Mouse (Mus musculus) thymus, adult 2 months (tissue): ENCODE measurements around the gene Shisa6. TPM values are rescaled to one million over a fixed set of nuclear protein-coding genes. Genes with fewer than 3 reads are reported as not detected.

Experiments used
- DNase-seq: peaks from one replicate; pipeline ENCODE4 v3.0.0; 2021
- H3K27ac ChIP-seq: fragments of 200-500 bp; 2 replicates; pipeline ENCODE4 v1.5.1; 2012; ENCODE audit warnings: low read length, control low read depth; ENCODE audit not compliant: control insufficient read depth, insufficient read depth
- H3K27me3 ChIP-seq: fragments of 200-500 bp; 2 replicates; pipeline ENCODE4 v1.6.1; 2012; ENCODE audit warnings: mild to moderate bottlenecking, low read length, moderate library complexity, mixed read lengths; ENCODE audit not compliant: control insufficient read depth, insufficient read depth
- H3K36me3 ChIP-seq: fragments of 200-500 bp; 2 replicates; pipeline ENCODE4 v1.6.1; 2012; ENCODE audit warnings: mild to moderate bottlenecking, low read length, moderate library complexity; ENCODE audit not compliant: control insufficient read depth, insufficient read depth
- H3K4me1 ChIP-seq: fragments of 200-500 bp; replicated peaks from 2 replicates; pipeline ENCODE4 v1.6.1; 2012; ENCODE audit warnings: low read length; ENCODE audit not compliant: control insufficient read depth, insufficient read depth
- H3K4me3 ChIP-seq: fragments of 200-500 bp; 2 replicates; pipeline ENCODE4 v1.5.1; 2012; ENCODE audit warnings: mild to moderate bottlenecking, low read length, control low read depth, moderate library complexity; ENCODE audit not compliant: control insufficient read depth, insufficient read depth
- CTCF ChIP-seq: fragments of 200-500 bp; IDR thresholded peaks from 2 replicates; pipeline ENCODE4 v1.5.1; 2012; ENCODE audit warnings: mild to moderate bottlenecking, control low read depth, low read length, moderate library complexity, borderline replicate concordance; ENCODE audit not compliant: control insufficient read depth, poor library complexity, insufficient read depth; ENCODE audit errors: extremely low read depth
- POLR2A ChIP-seq: fragments of 200-500 bp; IDR thresholded peaks from 2 replicates; pipeline ENCODE4 v1.6.1; 2012; ENCODE audit warnings: mild to moderate bottlenecking, low read length, control low read depth, moderate library complexity; ENCODE audit not compliant: control insufficient read depth, poor library complexity, insufficient read depth; ENCODE audit errors: extremely low read depth
- WGBS: fragments of 180-500 bp; shearing (Covaris S2); methylation state at CpG from one replicate; pipeline ENCODE4 v1.1.7; 2018; 5-methylcytosine and 5-hydroxymethylcytosine counted together
- polyA plus RNA-seq: library from polyadenylated mRNA; depleted of rRNA; stranded (reverse); fragments of >200 nt; gene quantifications from 2 replicates; pipeline ENCODE4 v1.2.3, GENCODE M21; 2012

Shisa6 gene
- polyA plus RNA-seq, 1 experiment = 1.8 TPM

DNA sequence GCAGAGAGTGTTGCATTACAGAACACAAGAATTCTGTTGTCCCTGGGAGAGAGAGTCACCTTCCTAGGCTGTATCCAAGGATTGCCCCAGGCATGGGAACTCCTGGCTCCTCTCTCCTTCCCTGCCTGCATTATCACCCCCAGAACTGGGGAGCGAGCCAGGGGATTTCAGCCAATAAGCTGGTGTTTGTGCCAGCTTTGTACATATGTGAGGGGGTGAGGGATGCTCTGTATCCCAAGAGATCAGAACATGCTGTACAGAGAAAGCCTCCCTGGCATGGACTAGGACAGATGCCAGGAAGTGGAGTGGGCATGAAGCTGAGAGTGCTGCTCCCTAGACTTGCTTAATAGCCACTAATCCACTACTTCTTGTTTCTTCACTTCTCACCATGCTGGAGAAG is 303.6 kb downstream of the Shisa6 start:
- no peak for DNase-seq
- 100% methylated on average over 1 of the region's 1 CpGs for WGBS
- H3K4me3 ChIP-seq = no peak overlapping the region

DNA sequence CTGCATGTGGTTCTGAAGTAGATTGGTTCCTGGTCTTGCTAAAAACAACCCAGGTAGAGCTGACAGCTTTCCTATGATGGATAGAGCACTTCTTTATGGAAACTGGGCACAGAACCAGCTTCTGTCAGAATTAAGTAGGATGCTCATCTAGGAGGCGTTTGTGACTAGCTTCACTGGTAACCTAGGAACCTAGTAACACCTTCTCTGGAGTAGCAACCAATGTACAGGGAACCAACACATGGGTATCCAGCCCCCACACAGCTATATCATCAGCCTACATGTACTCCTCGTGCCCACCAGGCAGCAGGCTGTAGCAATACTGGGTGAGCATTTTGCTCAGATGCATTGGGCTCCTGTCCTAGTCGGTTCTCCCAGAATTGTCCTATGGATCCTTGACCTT is 307.3 kb downstream of the Shisa6 start:
- H3K4me1 ChIP-seq = no peaks in the 10 kb centered on the region
- H3K4me3 ChIP-seq = no peak overlapping the region
- TF ChIP-seq POLR2A (no peak), CTCF (no peak)
- no peaks in the 10 kb centered on the region for H3K27me3 ChIP-seq
- no peaks in the 10 kb centered on the region for H3K36me3 ChIP-seq
- DNase-seq = no peak
- no peak overlapping the region for H3K27ac ChIP-seq
- 79% methylated on average over 3 of the region's 3 CpGs for WGBS

More for the DNA sequence above, 303.6 kb downstream of the Shisa6 start:
- Histone ChIP-seq H3K27me3 (no peaks in the 10 kb centered on the region), H3K27ac (no peak overlapping the region), H3K4me1 (no peaks in the 10 kb centered on the region), H3K36me3 (no peaks in the 10 kb centered on the region)
- TF ChIP-seq POLR2A = no peak

DNA sequence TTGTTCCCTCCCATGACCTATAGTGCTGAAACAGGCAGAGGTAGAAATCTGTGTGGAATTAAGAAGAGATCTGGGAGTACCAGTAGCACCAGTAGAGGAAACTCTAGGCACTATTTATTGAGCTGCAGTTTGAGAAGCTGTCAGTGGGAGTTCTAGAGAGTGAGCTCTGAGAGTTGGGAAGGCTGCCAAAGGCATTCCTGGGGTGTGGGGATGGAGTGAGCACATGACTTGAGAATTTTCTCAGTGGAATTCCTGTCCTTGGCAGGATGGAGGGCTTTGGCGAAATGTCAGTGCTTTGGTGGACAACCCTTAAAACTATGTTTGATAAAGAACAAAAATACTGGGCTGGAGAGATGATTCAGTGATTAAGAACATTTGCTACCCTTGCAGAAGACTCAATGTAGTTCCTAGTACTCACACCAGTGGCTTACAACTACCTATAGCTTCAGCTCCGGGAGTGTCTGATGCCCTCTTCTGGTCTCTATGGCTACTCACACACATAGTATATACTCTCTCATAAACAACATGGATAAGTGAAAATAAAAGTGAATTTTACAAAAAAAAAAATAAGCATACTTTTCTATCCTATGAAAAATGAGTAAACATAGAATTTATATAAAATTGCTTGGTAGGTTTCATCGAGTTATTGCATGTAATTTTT is 337.0 kb downstream of the Shisa6 start:
- no peak overlapping the region for H3K27ac ChIP-seq
- 84% methylated on average over 3 of the region's 3 CpGs for WGBS
- no peaks in the 10 kb centered on the region for H3K27me3 ChIP-seq
- H3K4me1 ChIP-seq = no peaks in the 10 kb centered on the region
- no peaks in the 10 kb centered on the region for H3K36me3 ChIP-seq
- H3K4me3 ChIP-seq = no peak overlapping the region
- TF ChIP-seq CTCF (no peak), POLR2A (no peak)
- no peak for DNase-seq

- TF ChIP-seq CTCF (no peak), POLR2A (no peak)
- DNase-seq = no peak
- WGBS = 93% methylated on average over 2 of the region's 2 CpGs
- H3K4me1 ChIP-seq = no peaks in the 10 kb centered on the region
- H3K27ac ChIP-seq = no peak overlapping the region
- H3K27me3 ChIP-seq = no peaks in the 10 kb centered on the region
- no peak overlapping the region for H3K4me3 ChIP-seq
- no peaks in the 10 kb centered on the region for H3K36me3 ChIP-seq
Measured at GRCm38 (mm10) chr11:66188146-66188545, 337.6 kb downstream of the Shisa6 start.

- Histone ChIP-seq H3K4me3 (no peak overlapping the region), H3K27me3 (no peaks in the 10 kb centered on the region), H3K36me3 (no peaks in the 10 kb centered on the region), H3K4me1 (no peaks in the 10 kb centered on the region), H3K27ac (no peak overlapping the region)
- WGBS = 79% methylated on average over 2 of the region's 2 CpGs
- no peak for DNase-seq
- TF ChIP-seq CTCF (no peak), POLR2A (no peak)
Measured at GRCm38 (mm10) chr11:66177781-66178180, 348.0 kb downstream of the Shisa6 start.

DNA sequence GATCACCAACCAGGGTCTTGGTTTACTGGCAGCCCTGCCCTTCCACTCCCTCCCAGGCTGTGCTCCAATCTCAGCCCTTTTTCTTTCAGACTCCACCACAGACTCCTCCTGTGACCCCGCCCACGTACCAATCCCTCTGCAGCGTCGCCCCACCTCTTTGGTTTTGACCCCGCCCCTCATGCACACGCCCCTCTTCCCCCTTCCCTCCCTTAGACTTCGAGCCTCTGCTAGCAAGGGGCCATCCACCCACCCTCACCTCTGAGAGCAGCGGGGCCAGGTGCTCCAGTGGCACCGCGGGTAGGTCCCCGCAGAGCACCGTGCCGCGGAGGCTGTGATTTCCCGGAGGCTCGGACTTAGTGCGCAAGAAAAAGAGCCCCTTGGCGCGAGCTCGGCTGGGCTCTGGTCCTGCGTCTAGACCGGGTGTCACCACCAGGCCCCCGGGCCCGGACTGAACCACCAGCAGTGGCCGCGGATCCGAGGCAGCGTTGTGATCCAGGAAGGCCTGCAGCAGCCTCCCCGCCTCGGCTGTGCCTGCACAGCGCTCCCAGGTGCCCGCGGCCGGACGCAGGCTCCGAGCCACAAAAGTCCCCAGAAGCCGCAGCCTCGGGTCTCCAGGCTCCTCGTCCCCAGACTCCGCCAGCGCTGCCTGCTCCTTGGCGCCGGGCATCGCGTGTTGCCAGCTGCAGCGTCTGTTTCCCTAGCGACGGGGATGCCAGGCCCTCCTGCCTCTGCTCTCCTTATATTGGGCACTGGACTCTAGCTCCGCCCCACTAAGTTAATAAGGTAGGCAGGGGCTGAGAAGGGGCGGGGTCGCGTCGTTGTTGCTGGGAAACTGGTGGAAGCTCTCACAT is 357.7 kb downstream of the Shisa6 start, which contains the start of gene Dnah9:
Gene Dnah9, minus strand, starts transcription at position 751 of the 851 bp plus-strand sequence.
- 4% methylated on average over 53 of the region's 53 CpGs for WGBS

More for the DNA sequence above, 357.7 kb downstream of the Shisa6 start, which contains the start of gene Dnah9:
- Histone ChIP-seq H3K27me3 (no peaks in the 10 kb centered on the region), H3K4me1 (no peaks in the 10 kb centered on the region; the same call in 1 of the 2 replicates), H3K27ac (no peak within 1 kb of the TSS), H3K36me3 (no peaks in the 10 kb centered on the region), H3K4me3 (peak within 1 kb of the TSS; percentile 4; the same call in 1 of the 2 replicates)
- peak; percentile 5 for DNase-seq
- TF ChIP-seq POLR2A = no peak
- TF ChIP-seq CTCF = no peak
